Mouse (Mus musculus) intestine, embryonic 14.5 days (tissue): ENCODE measurements around the gene Pth2r. TPM values are rescaled to one million over a fixed set of nuclear protein-coding genes. Genes with fewer than 3 reads are reported as not detected.

Experiments
- ATAC-seq: fragments of 200-750 bp; cut with Nextera tagmentation; replicated peaks from 2 replicates; pipeline ENCODE4 v1.8.0; 2017; ENCODE audit warnings: low read depth, moderate number of reproducible peaks, moderate TSS enrichment, moderate library complexity; ENCODE audit not compliant: low FRiP score, low TSS enrichment
- DNase-seq: peaks from one replicate; pipeline ENCODE4 v3.0.0-alpha.2; 2018; ENCODE audit warnings: low spot score
- H3K27ac ChIP-seq: fragments of 300-500 bp; sonication (generic); 2 replicates; pipeline ENCODE4 v1.5.1; 2014; ENCODE audit warnings: low read depth, mild to moderate bottlenecking, control low read depth
- H3K27me3 ChIP-seq: fragments of 300-500 bp; sonication (generic); replicated peaks from 2 replicates; pipeline ENCODE4 v1.6.1; 2014; ENCODE audit warnings: low read length, control low read depth; ENCODE audit not compliant: control insufficient read depth, insufficient read depth
- H3K36me3 ChIP-seq: fragments of 300-500 bp; sonication (generic); 2 replicates; pipeline ENCODE4 v1.6.1; 2014; ENCODE audit warnings: low read length, control low read depth; ENCODE audit not compliant: control insufficient read depth, insufficient read depth
- H3K4me1 ChIP-seq: fragments of 300-500 bp; sonication (generic); replicated peaks from 2 replicates; pipeline ENCODE4 v1.6.1; 2014; ENCODE audit warnings: low read length, control low read depth, mixed read lengths; ENCODE audit not compliant: control insufficient read depth, insufficient read depth
- H3K4me2 ChIP-seq: fragments of 300-500 bp; sonication (generic); 2 replicates; pipeline ENCODE4 v1.6.1; 2014; ENCODE audit warnings: low read length
- H3K4me3 ChIP-seq: fragments of 300-500 bp; sonication (generic); 2 replicates; pipeline ENCODE4 v1.5.1; 2014; ENCODE audit warnings: low read depth, low read length, control low read depth, mixed read lengths
- H3K9ac ChIP-seq: fragments of 300-500 bp; sonication (generic); 2 replicates; pipeline ENCODE4 v1.6.1; 2014; ENCODE audit warnings: mild to moderate bottlenecking, low read length
- H3K9me3 ChIP-seq: fragments of 300-500 bp; sonication (generic); 2 replicates; pipeline ENCODE4 v1.6.1; 2016; ENCODE audit warnings: low read length, control low read depth; ENCODE audit not compliant: control insufficient read depth
- WGBS: fragments of 180-500 bp; shearing (Covaris S2); extraction: QIAGEN DNeasy Blood & Tissue Kit; methylation state at CpG from one replicate; pipeline ENCODE4 v1.1.7; 2014; 5-methylcytosine and 5-hydroxymethylcytosine counted together
- polyA plus RNA-seq: library from polyadenylated mRNA; unstranded; fragments of >200 nt; fragmentation: Nextera tagmentation; extraction: Ambion mirVana; gene quantifications from 2 replicates; pipeline ENCODE4 v1.2.1, GENCODE M21; 2014

Pth2r gene
- polyA plus RNA-seq = not detected in 2 replicates

- Histone ChIP-seq H3K27ac (no peak within 1 kb of the TSS), H3K4me2 (no peak within 1 kb of the TSS), H3K9me3 (no peaks in the 10 kb centered on the region), H3K27me3 (no peaks in the 10 kb centered on the region), H3K4me1 (no peaks in the 10 kb centered on the region), H3K9ac (no peak within 1 kb of the TSS), H3K36me3 (no peaks in the 10 kb centered on the region), H3K4me3 (no peak within 1 kb of the TSS)
- ATAC-seq = no peak
- WGBS = 84% methylated on average over 6 of the region's 6 CpGs
- DNase-seq = no peak
Measured at GRCm38 (mm10) chr1:65281756-65282155, at the start of gene Pth2r. Gene Pth2r (plus strand): TSS chr1:65282056.

DNA sequence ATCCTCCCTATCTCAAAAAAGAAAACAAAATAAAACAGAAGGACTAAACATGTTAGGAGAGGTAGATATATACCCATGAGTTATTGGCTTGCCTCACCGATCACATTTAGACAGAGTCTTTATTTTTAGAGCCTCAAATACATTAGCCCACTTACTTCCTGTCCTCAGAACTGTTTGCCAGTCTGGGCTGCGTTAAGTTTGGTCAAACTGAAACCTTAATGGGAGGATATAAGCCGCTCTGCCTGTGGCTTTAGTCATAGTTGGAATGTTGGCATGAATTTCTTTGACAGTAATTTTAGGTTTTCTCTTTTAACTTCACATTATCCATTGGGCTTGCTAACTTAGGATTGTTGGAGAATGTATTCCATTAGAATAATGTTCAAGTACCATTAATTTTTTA, 44.1 kb upstream of the Pth2r start:
- Histone ChIP-seq H3K9ac (no peak overlapping the region), H3K4me2 (no peak overlapping the region), H3K36me3 (peaks cover 24% of the 10 kb centered on the region), H3K9me3 (no peaks in the 10 kb centered on the region), H3K4me3 (no peak overlapping the region), H3K27me3 (no peaks in the 10 kb centered on the region), H3K27ac (no peak overlapping the region), H3K4me1 (no peaks in the 10 kb centered on the region)
- ATAC-seq (no peak), DNase-seq (no peak)
- WGBS = 72% methylated on average over 3 of the region's 3 CpGs

DNA sequence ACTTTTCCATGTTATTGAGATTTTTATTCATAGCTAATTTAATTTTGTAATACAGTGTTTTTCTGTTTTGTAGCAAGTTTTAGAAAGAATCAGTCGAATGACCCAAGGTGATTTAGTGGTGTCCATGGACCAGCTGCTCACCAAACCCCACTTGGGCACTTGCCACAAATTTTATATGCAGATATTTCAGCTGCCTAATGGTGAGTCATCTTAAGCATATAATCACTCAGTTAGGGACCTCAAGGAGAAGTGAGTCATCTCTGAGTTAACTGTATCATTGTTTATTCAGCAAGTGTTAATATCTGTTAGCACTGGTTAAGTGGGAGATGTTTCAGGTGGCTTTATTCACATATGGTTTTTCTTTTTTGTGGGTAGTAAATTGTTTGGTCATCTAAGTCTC, 36.2 kb upstream of the Pth2r start:
- no peak overlapping the region for H3K4me3 ChIP-seq
- H3K4me1 ChIP-seq = no peaks in the 10 kb centered on the region
- peaks cover 19% of the 10 kb centered on the region for H3K36me3 ChIP-seq
- H3K27me3 ChIP-seq = no peaks in the 10 kb centered on the region
- H3K9me3 ChIP-seq = no peaks in the 10 kb centered on the region
- no peak overlapping the region for H3K27ac ChIP-seq
- ATAC-seq (no peak), DNase-seq (no peak)
- no peak overlapping the region for H3K9ac ChIP-seq
- 85% methylated on average over 1 of the region's 1 CpGs for WGBS
- no peak overlapping the region for H3K4me2 ChIP-seq

- no peaks in the 10 kb centered on the region for H3K27me3 ChIP-seq
- no peak overlapping the region for H3K4me3 ChIP-seq
- WGBS = 65% methylated on average over 3 of the region's 3 CpGs
- H3K4me1 ChIP-seq = no peaks in the 10 kb centered on the region
- no peaks in the 10 kb centered on the region for H3K36me3 ChIP-seq
- H3K27ac ChIP-seq = no peak overlapping the region
- ATAC-seq (no peak), DNase-seq (no peak)
- H3K4me2 ChIP-seq = no peak overlapping the region
- H3K9ac ChIP-seq = no peak overlapping the region
- H3K9me3 ChIP-seq = no peaks in the 10 kb centered on the region
Measured at GRCm38 (mm10) chr1:65280461-65280860, 1.4 kb upstream of the Pth2r start.

- Histone ChIP-seq H3K9ac (no peak overlapping the region), H3K4me3 (no peak overlapping the region), H3K27me3 (no peaks in the 10 kb centered on the region), H3K27ac (no peak overlapping the region), H3K4me2 (no peak overlapping the region), H3K4me1 (no peaks in the 10 kb centered on the region), H3K36me3 (no peaks in the 10 kb centered on the region), H3K9me3 (no peaks in the 10 kb centered on the region)
- ATAC-seq (no peak), DNase-seq (peak; percentile 63)
- WGBS = 8% methylated on average over 6 of the region's 6 CpGs
Measured at GRCm38 (mm10) chr1:65282766-65283165, 910 bp downstream of the Pth2r start.

DNA sequence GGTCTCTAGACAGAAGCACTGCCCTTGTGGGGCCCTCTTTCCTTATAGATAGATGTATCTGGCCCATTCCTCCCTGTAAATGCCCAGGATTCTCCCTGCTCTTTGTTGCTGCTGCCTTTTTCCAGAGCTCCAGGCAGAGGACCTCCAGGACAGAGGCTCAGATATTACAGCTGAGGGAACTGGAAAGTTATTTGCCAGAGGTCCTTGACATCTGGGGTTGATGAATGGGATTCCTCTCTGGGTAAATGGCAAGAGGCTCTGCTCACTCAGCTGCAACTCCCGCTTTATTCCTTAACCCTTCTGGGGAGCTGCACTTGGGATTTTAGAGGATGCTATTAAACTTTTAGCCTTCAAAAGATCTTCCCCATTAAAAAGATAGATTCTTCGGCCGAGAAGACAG, 26.6 kb downstream of the Pth2r start:
- Histone ChIP-seq H3K4me2 (no peak overlapping the region), H3K4me3 (no peak overlapping the region), H3K4me1 (peaks cover 8% of the 10 kb centered on the region; the same call in 1 of the 2 replicates), H3K9me3 (no peaks in the 10 kb centered on the region), H3K36me3 (no peaks in the 10 kb centered on the region), H3K27me3 (peaks cover 19% of the 10 kb centered on the region), H3K9ac (no peak overlapping the region), H3K27ac (no peak overlapping the region)
- WGBS = 51% methylated on average over 3 of the region's 3 CpGs
- DNase-seq (no peak), ATAC-seq (no peak)

DNA sequence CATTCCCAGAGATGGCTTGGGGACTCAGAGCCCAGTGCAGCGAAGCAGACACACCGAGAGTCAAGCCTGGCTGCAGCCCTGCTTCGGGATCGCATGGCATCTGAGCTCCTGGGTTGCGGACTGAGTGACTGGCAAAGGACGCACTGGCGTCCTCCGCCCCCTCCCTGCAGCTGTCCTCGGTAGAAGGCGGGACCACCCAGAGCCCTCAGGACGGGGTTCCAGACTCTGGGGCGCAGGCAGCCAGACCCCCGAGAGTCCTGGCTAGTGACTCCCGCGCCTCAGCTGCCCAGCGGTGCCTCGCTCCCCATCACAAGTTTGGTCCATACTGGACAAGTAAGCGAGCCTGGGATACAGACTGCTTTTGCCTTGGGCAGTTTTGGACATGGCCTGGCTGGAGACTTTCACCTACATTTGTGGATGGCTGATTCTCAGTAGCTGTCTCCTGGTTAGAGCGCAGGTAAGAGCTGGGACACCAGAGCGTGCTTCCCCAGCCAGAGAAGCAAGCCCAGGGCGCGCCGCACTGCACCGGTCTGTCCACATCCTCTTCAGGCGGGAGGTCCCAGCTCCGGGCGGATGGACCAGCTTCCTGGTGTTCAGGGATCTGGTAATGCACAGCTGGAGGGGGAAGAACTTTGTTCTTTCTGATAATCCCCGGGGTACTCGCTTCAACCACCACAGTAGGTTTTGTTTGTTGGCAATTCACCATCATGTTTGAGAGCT, 29.5 kb downstream of the Pth2r start:
- H3K9me3 ChIP-seq = no peaks in the 10 kb centered on the region
- H3K36me3 ChIP-seq = no peaks in the 10 kb centered on the region
- WGBS = 2% methylated on average over 29 of the region's 29 CpGs
- H3K4me1 ChIP-seq = peaks cover 8% of the 10 kb centered on the region; the same call in 1 of the 2 replicates
- peak overlapping the region; percentile 47 for H3K4me2 ChIP-seq
- H3K27ac ChIP-seq = no peak overlapping the region
- H3K27me3 ChIP-seq = peaks cover 19% of the 10 kb centered on the region
- ATAC-seq (no peak), DNase-seq (peak; percentile 65)
- H3K9ac ChIP-seq = 0 out of 2 replicates have a peak overlapping the region, but pooled peaks have one; percentile 3
- peak overlapping the region; percentile 17 for H3K4me3 ChIP-seq

DNA sequence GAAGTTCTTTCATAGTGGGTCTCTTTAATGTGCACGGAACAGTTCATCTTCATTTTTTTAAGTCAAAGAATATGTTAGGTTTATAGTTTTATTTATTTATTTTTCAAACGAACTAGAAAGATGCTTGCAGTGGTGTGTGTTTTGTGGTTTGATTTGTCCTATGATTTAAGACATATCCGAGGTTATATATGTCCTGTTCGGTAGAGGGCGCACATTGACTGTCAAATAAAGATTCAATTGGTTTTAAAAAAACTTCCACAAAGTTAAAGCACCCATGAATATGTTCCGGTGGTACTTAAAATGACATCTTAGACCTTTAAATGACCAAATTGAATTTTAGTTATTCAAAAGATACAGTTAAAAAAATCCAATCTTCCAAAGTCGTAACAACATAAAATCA, 30.3 kb downstream of the Pth2r start:
- Histone ChIP-seq H3K4me3 (peak overlapping the region; percentile 17), H3K27me3 (peaks cover 19% of the 10 kb centered on the region), H3K9ac (no peak overlapping the region), H3K9me3 (no peaks in the 10 kb centered on the region), H3K36me3 (no peaks in the 10 kb centered on the region), H3K4me1 (peaks cover 8% of the 10 kb centered on the region; the same call in 1 of the 2 replicates), H3K27ac (no peak overlapping the region), H3K4me2 (peak overlapping the region; percentile 47)
- ATAC-seq (no peak), DNase-seq (no peak)
- WGBS = 10% methylated on average over 7 of the region's 7 CpGs

- Histone ChIP-seq H3K4me1 (peaks cover 8% of the 10 kb centered on the region; the same call in 1 of the 2 replicates), H3K4me2 (no peak overlapping the region), H3K27ac (no peak overlapping the region), H3K9me3 (no peaks in the 10 kb centered on the region), H3K9ac (no peak overlapping the region), H3K36me3 (no peaks in the 10 kb centered on the region), H3K4me3 (no peak overlapping the region), H3K27me3 (peaks cover 19% of the 10 kb centered on the region)
- 62% methylated on average over 2 of the region's 2 CpGs for WGBS
- DNase-seq (no peak), ATAC-seq (no peak)
Measured at GRCm38 (mm10) chr1:65312896-65313295, 31.0 kb downstream of the Pth2r start.
